Mouse (Mus musculus): Measurements from ENCODE around the gene Ctcfl.

The Ctcfl gene

GRCm38 (mm10) chr2:173119023-173119944, at the start of gene Ctcfl:
Gene Ctcfl, minus strand, starts transcription at chr2:173119525.
- DNase-seq (ENCODE audit: low spot score), result no peak

DNA sequence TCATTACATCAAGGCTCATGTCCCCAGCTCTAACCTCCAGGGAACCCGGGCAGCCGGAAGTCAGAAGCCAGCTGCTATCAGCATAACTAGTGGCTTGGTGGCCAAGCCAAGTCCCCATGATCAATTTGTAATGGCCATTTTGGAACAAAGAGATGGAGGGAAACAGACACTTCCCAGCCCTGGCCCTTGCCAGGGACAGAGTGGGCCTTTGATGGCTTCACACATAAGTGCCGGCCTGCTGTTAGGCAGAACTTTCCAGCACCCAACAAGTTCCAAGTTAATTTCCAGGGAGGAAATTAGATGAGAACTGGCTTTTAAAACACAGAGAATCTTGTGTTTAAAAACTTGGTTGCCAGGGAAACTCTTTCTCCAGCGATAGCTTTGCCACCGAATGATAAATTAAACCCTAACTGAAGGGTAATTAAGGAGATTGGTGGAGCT, 49.1 kb upstream of the Ctcfl start:
- no peak for DNase-seq (ENCODE audit: low spot score)

DNA sequence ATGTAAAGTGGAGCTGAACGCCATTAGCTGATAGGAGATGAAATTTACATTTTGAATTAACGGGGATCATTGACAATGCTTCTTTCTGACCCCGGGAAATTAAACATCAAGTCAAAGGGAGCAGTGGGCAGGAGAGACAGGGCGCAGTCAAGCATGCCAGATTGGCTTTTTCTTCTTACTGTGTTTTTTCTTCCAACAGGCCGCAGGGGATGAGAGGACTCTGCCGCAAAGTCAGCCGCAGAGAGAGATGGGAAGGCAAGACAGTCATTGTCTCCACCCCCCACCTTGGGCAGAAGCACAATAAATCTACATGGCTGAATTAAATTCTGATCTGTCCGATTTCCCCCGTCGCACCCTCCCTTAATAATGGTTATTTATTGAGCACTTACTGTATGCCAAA, 46.0 kb upstream of the Ctcfl start:
- no peak for DNase-seq (ENCODE audit: low spot score)

DNA sequence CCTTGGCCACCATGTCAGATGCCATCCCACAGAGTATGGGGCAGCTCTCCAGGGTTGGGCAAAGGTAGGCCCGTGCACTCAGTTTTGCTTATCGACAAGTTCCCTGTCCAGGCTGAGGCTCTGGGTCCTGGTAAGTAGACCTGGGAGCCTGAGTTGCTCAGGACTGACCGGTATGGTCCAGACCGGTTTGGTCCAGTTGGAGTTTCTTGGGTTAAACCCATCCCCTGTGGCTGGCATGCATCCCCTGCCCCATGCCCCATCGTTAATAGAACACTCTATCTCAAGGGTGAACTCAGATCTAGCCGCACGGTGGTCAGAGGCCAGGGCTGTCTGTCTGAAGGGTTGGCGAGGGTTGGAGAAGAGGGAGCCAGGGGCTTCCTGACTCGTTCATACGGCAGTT, 45.6 kb upstream of the Ctcfl start:
- no peak for DNase-seq (ENCODE audit: low spot score)

- peak; percentile 64 for DNase-seq (ENCODE audit: low spot score)
Measured at GRCm38 (mm10) chr2:173164358-173164757, 45.0 kb upstream of the Ctcfl start.

DNA sequence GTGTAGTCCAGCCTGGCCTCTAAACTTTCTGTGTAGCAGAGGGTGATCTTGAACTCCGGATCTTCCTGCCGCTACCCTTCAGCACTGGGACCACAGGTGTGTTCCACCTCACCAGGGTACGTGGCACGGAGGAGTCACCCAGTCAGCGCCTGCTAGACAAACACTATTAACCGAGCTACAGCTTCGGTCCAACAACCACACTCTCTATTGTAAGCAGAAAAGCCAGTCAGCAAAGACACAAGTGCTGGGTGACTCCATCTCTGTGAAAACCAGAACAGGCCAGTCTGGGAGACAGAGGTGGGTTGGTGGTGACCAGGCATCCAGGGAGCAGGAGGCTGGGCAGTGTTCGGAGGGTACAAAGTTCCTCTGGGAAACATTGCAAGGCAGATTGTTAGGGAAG, 44.1 kb upstream of the Ctcfl start:
- DNase-seq (ENCODE audit: low spot score), result no peak

- DNase-seq (ENCODE audit: low spot score), result peak; percentile 85
Measured at GRCm38 (mm10) chr2:173159354-173160311, 40.3 kb upstream of the Ctcfl start.

GRCm38 (mm10) chr2:173158390-173159055, 39.2 kb upstream of the Ctcfl start:
- no peak for DNase-seq (ENCODE audit: low spot score)

- no peak for DNase-seq (ENCODE audit: low spot score)
Measured at GRCm38 (mm10) chr2:173157871-173158270, 38.5 kb upstream of the Ctcfl start.

GRCm38 (mm10) chr2:173157376-173157775, 38.1 kb upstream of the Ctcfl start:
- no peak for DNase-seq (ENCODE audit: low spot score)

GRCm38 (mm10) chr2:173156923-173157322, 37.6 kb upstream of the Ctcfl start:
- DNase-seq (ENCODE audit: low spot score), result no peak

DNA sequence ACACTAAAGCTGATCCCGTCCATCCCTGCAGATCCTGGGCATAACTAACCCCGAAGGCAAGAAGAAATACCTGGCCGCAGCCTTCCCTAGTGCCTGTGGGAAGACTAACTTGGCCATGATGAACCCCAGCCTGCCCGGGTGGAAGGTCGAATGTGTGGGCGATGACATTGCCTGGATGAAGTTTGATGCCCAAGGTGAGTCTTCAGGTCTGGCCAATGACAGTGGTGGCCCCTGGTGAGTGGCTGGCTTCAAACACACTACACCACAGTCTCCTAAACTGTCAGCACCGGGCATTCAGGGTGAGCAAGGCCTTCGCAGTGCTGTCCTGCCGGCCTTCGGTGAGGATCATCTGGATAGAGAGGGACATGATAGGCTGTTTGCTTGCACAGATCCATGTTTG, 36.6 kb upstream of the Ctcfl start:
- DNase-seq (ENCODE audit: low spot score), result no peak

DNA sequence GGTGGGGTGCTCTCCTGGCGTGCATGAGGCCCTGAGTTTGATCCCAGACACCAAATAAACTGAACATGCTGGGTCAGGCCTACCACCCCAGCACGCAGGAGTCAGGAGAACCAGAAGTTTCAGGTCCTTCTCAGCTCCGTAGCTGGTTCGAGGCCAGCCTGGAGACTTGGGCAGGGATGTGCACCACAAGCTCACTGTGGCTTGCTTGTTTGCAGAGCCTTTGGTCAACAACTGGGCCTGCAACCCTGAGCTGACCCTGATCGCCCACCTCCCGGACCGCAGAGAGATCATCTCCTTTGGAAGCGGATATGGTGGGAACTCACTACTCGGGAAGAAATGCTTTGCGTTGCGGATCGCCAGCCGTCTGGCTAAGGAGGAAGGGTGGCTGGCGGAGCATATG, 35.6 kb upstream of the Ctcfl start:
- DNase-seq (ENCODE audit: low spot score), result no peak

DNA sequence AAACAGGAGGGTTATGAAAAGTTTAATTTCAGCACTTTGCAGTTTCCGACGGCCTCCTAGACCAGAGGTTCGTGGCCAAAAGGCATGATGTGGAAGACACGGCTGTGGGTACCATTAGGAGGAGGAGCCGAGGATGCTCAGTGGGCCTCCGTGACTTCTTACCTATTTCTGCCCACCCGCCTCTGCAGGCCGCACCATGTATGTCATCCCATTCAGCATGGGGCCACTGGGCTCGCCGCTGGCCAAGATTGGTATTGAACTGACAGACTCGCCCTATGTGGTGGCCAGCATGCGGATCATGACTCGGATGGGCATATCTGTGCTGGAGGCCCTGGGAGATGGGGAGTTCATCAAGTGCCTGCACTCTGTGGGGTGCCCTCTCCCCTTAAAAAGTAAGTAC, 35.2 kb upstream of the Ctcfl start:
- DNase-seq (ENCODE audit: low spot score), result no peak

DNA sequence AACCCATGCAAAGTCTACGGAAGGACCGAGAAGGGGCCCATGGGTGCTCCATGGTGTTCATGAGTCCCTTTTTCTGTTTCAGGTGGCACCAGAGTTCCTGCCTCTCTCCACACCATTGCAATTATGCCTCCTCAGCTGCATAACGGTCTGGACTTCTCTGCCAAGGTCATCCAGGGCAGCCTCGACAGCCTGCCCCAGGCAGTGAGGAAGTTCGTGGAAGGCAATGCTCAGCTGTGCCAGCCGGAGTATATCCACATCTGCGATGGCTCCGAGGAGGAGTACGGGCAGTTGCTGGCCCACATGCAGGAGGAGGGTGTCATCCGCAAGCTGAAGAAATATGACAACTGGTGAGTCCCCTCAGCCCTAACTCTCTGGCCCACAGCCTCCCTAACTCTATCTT, 33.9 kb upstream of the Ctcfl start:
- DNase-seq (ENCODE audit: low spot score), result no peak

- DNase-seq (ENCODE audit: low spot score), result no peak
Measured at GRCm38 (mm10) chr2:173152436-173153151, 33.3 kb upstream of the Ctcfl start, which contains the start of gene Pck1. Gene Pck1, plus strand, starts transcription at chr2:173153048.

DNA sequence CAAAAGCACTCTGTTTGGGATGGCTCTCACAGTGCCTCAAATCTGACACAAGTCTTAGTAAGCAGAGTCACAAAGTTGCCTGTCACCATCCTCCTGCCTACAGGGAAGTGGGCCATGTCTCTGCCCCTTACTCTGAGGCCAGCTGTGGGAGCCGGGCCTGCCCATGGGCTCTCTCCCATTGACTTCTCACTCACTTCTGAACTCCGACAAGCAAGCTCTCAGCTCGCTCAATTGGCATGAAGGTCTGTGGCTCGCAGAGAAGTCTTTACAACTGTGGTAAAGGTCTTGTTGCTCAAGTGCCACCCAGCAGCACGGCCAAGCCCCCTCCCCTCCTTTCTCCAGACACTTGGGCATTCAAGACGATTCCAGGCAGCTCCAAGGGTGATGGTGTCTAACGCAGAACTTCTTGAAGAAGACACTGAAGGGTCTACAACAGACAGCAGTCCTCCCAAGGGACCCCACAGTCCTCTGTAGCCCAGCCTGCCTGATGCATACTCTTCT, 32.5 kb upstream of the Ctcfl start:
- DNase-seq (ENCODE audit: low spot score), result no peak

- DNase-seq (ENCODE audit: low spot score), result no peak
Measured at GRCm38 (mm10) chr2:173151352-173151751, 32.0 kb upstream of the Ctcfl start.

DNA sequence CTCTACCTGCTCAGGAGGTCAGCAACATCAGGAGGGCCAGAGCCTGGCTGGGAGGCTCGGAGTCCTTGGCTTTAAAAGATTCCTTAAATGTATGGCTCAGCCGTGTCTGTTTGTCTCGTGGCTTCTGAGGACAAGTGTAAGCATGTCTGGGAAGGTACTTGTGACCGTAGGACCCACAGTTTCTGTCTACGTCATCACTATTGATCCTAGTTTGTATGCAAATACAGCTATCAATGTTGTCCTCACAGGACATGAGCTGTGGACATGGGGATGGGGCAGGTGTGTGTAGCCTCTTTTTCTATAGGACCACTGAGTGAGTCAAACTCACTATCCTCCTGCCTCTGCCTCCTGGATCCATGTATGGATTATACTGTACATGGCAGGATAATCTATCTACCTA, 28.7 kb upstream of the Ctcfl start:
- DNase-seq (ENCODE audit: low spot score), result no peak

DNA sequence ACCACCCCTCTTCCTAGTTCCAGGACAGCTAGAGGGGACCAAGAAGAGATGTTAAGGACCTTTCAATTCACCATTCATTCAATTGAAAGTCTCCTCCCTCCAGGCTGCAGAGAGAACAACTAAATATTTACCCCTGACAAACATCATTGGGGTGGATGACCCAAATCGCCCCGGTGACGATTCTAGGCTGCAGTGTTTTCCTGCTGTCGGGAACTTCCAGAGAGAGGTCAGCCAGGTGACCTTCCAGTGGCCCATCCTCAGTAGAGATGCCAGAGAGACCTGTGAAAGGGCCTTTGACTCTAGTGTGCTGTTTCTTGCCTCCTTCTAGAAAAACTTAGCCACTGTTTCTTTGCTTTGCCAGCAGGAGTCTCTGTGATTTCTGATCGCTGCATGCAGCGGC, 27.4 kb upstream of the Ctcfl start:
- no peak for DNase-seq (ENCODE audit: low spot score)

DNA sequence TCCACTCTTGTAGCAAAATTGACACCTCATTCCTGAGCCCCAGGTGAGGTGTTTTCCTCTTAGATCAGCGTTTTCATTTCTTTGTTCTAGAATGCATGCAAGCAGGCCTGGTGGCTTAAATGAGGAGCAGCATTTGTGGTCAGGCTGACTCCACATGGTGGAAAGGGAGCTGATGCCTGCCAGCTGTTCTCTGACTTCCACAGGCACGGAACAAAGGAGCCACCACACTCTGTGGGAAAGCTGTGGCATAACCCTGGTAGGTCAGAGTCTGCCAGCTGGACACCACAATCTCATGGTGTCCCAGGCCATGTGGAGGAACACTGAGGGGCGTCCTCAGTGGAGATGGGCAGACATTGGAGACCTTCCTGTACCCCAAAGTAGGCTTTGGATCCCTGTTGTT, 26.5 kb upstream of the Ctcfl start:
- DNase-seq (ENCODE audit: low spot score), result no peak

All from retina, embryonic 14.5 days (tissue).